Mouse (Mus musculus): ENCODE data around the gene Kcnq2. TPM values are rescaled to one million over a fixed set of nuclear protein-coding genes. Genes with fewer than 3 reads are reported as not detected.

Kcnq2 gene
- total RNA-seq, 2 experiments from 2014 or later, result 178 to 181 TPM

DNA sequence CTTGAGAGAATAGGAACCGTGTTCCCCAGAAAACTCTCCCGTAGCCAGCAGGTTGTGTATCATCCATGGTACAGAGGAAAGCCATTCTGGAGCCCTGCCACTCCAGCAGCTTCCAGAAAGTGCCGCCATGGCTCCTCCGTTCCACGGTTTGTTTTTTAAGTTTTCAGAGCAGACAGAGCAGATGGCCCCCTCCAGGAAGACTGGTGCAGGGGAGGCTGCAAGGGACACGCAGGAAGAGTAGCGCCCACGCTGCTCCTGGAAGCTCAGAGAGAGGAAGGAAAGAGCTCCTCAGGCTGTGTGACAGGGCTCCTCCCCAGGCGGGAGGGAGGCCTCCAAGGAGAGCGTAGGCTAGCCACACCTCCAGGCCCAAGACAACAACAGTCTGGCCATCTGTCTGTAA, 15.1 kb downstream of the Kcnq2 start:
- intact Hi-C loops (cut with DNase I), result no loop called here
- peak; percentile 76 to 79 for DNase-seq (ENCODE audit: extremely low spot score in 1 of 2, low spot score in 2 of 2)

DNA sequence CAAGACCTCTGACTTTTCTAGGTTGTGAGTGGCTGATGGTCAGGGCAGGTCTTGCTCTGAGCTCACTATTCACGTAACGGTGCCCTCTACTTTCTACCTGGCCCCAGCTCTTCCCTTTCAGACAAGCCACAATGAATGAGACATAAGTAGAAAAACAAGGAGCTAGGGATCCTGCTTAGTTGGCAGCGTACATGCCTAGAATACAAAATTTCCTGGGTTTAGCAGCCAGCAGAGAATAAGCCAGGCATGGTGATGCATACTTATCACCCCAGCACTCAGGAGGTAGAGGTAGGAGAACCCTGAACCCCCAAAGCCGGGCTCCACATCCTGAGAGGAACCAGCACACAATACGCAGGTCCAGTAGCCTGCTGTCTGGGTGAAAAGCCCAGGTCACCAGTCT, 18.7 kb downstream of the Kcnq2 start:
- intact Hi-C loops (cut with DNase I), result no loop called here

DNA sequence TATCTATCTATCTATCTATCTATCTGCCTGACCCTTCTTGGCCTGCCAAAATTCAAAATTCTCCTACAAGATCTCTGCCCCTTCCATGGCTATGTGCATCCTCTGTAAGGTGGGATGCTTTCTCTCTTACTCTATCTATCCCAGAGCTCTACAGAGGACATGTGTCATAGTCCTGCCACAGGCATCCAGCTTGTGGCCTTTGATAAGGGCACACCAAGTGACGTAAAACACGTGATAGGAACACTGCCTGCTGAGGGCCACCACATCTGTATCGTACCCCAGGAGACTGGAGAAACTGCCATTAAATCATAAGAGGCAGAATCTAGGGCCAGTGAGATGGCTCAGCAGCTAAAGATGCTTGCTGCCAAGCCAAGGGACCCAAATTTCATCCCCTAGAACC, 19.7 kb downstream of the Kcnq2 start:
- intact Hi-C loops (cut with DNase I), result no loop called here
- DNase-seq (ENCODE audit: extremely low spot score in 1 of 2, low spot score in 2 of 2), result no peak

More for the DNA sequence above, 18.7 kb downstream of the Kcnq2 start:
- DNase-seq (ENCODE audit: extremely low spot score in 1 of 2, low spot score in 2 of 2), result no peak

DNA sequence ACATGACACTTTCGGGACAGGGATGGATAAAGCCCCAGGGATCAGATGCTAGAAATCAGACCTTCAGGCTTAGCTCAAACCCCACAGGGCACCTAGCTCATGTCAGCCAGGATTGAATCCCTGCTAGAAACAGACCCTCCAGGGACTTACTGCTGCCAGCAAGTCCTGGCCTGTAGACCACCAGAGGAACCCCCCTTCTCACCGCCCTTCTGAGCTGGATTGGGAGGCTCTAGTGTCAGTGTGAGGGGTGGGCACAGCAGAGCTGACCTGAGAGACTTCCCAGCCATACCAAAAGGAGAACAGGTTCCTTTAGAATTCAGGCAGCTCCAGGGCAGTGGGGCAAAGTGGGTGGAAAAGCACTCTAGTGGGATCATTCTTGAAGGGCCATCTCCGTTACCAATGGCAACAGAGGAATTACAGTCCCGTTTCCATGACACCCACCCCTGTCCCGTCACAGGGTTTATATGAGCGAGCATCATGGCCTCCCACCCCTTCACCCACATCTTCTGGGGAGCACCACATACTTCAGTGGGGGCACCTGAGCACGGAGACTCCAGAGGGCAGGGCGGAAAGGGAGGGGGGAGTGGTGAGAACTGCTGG, 21.2 kb downstream of the Kcnq2 start:
- intact Hi-C loops (cut with DNase I), result no loop called here
- no peak for DNase-seq (ENCODE audit: extremely low spot score in 1 of 2, low spot score in 2 of 2)

DNA sequence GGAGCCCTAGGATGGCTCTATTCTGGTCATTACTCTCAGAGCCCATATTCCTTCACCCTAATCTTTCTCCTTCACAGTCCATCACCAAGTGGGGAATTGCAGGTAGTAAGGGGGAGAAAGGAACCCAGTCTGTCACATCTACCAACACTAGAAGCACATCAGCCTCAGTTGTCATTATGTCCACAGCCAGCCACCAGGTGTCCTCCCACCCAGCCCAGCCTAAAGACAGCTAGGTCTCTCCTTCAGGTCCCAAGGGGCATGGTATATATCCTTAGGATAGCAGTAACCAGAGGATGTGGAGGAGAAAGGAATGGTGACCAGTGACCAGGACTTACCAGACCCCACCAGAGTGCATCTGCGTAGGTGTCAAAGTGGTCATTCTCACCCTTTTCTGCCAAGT, 23.4 kb downstream of the Kcnq2 start:
- DNase-seq (ENCODE audit: extremely low spot score in 1 of 2, low spot score in 2 of 2), result no peak
- intact Hi-C loops (cut with DNase I), result no loop called here

DNA sequence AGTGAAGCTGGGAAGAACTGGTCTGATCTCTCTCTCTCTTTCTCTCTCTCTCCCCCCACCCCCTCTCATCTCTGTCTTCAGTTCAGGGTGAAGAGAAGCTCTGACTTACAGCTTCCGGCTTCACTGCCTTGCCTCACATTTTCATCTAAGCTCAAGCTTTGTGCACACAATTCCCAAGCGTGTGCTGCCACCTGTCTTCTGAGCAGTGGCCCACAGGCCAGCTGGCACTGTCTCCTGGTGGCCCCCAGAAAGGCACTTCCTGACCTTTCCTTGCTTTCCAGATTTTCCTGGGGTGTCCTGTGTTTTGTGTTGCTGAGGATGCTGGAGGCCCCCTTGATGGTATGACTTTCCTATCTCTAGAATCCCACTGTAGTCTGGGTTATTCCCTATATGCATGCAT, 31.0 kb downstream of the Kcnq2 start:
- no peak for DNase-seq (ENCODE audit: extremely low spot score in 1 of 2, low spot score in 2 of 2)
- intact Hi-C loops (cut with DNase I), result no loop called here

DNA sequence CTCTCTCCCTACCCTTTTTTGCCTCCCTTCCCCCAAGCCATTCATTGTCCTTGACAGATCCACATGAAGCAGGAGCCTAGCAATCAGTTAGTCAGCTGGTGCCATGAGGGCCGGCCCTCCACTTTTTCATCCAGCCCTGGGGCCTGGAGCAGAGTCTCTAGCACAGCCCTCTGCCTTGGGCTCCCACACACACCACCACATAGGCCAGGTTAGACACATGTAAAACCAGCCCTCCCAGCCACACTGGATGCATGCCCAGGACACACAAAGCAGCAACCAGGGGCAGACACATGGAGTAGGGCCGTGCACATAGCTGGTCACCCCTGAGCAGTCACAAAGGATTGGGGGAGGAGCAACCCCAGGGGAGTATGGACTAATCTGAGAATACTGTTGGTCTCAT, 32.9 kb downstream of the Kcnq2 start:
- DNase-seq (ENCODE audit: extremely low spot score in 1 of 2, low spot score in 2 of 2), result no peak
- intact Hi-C loops (cut with DNase I), result no loop called here

DNA sequence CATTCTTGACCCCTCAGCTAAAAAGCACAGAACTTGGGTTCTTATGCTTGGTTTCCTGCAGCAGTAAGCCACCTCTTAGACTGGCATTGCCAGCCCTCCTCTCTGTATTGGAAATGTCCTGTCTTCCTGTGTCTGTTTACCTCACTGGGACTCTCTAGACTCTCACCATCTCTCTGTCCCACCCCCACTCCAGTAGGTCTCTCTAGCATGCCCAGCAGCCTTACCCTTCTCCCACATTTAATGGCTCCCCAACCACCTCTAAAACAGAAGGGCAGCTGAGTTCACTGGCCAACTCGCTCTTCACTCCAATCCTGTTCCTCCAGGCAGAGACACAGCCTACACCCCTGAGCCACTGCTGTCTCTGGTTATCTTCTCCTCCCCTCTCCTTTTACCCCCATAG, 33.5 kb downstream of the Kcnq2 start:
- no peak for DNase-seq (ENCODE audit: extremely low spot score in 1 of 2, low spot score in 2 of 2)
- intact Hi-C loops (cut with DNase I), result no loop called here

DNA sequence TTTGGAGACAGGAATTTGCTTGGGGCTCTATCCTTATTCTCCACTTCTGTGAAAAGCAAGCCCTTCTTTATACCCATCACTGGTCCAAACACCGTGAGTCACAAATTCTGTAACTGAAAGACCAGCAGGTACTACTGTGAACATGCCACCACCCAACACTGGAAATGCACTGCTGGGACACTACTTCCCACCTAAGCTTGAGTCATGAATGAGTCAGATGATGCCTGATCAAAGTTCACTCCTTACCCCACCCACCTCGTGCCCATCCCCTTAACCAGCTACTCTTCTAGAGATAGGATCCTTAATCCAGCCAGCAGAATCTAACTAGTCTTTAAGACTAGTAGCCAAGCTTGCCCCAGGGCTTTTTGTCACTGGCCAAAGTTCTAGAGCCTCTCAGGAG, 35.0 kb downstream of the Kcnq2 start:
- intact Hi-C loops (cut with DNase I), result no loop called here

DNA sequence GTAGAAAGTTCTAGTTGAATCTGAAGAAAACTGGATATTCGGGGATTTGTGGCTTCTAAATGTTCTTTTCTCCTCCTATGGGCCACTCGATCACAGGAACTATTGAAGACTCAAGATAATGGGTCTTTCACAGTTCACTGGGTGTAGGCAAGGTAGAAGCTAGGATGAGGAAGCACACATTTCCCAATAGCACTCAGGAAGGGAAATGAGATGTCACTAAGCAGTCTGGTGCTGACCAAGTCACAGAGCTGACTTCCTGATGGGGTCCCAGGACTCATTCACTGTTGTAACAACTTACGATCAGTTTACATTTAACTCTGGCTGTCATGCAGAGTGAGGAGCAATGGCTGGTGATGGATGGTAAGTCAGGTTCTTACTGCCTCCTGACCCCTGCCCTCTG, 45.0 kb downstream of the Kcnq2 start:
- no peak for DNase-seq (ENCODE audit: extremely low spot score in 1 of 2, low spot score in 2 of 2)
- intact Hi-C loops (cut with DNase I), result no loop called here

More for the DNA sequence above, 35.0 kb downstream of the Kcnq2 start:
- no peak for DNase-seq (ENCODE audit: extremely low spot score in 1 of 2, low spot score in 2 of 2)

DNA sequence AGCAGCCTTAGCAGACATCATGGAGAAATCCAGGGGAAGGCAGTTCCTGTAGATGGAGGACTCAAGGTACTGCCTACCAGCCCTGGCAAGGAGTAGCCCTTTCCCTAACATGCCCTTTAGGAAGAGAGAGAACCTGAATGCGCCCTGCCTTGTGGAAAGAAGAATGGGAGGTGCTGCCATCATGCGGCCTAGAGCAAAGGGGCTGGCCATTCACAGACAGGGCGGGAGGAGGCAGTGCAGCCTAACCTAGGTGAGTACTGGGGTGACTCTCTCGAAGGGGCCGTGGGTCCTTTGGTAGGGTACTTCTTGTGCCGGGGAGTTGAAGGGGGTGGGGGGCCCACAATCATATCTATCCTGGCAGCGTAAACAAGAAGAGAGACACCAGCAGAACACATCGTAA, 50.1 kb downstream of the Kcnq2 start:
- DNase-seq (ENCODE audit: extremely low spot score in 1 of 2, low spot score in 2 of 2), result no peak
- intact Hi-C loops (cut with DNase I), result no loop called here

DNA sequence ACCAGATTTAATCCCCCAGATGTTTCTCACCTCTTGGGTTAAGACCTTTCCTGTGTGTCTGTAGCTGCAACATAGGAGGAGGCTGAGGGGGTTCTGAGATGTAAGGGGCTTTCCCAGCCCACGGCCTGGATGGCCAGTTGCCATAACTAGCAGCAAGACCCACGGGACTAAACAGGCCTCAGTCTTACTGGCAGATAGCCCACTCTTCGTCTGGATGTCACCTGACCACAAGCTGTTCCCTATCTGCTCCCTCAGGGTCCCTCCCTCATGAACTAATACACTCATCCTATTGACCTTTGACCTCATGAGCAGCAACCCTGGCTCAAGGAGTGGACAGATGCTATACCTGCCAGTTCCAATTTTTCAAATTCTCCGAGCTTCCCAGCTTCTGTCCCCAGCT, 51.2 kb downstream of the Kcnq2 start:
- DNase-seq (ENCODE audit: extremely low spot score in 1 of 2, low spot score in 2 of 2), result no peak
- intact Hi-C loops (cut with DNase I), result no loop called here

DNA sequence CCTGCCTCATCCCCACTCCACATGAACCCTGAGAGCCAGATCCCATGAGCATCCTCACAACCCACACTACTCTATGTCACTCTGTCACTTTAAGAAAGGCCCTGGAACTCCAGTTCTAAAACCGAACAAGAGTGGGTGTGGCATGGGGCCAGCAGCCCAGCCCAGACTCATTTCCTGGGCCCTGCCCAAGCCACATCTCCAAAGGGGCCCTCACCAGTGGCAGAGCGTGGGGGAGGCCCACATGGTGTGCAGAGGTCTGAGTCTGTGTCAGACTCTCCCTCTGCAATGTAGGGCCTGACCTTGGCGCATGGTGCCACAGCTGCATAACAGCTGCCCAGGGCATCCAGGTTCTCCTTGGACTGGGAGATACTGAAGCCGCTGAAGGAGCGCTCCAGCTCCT, 54.2 kb downstream of the Kcnq2 start:
- intact Hi-C loops (cut with DNase I), result no loop called here
- peak in 1 of 2 experiments; percentile 67 for DNase-seq (ENCODE audit: extremely low spot score in 1 of 2, low spot score in 2 of 2)

DNA sequence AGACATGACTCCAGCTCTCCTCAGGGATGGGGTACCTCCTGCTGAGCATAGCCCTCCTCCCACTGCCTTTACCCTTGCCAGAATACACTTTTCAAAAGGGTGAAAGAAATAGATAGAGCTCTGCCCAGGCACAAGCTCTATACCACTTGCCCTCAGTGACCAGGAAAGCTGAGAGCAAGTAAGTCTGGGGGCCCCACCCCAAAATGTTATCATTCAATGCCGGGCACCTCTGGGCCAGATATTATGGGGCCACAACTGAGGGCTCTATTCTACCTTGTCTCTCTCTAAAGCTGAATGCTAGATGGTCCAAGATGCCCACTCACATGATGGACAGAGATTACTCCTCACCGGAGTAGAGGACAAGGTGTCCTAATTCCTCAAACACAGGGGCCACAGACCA, 55.6 kb downstream of the Kcnq2 start:
- DNase-seq (ENCODE audit: extremely low spot score in 1 of 2, low spot score in 2 of 2), result no peak
- intact Hi-C loops (cut with DNase I), result no loop called here

DNA sequence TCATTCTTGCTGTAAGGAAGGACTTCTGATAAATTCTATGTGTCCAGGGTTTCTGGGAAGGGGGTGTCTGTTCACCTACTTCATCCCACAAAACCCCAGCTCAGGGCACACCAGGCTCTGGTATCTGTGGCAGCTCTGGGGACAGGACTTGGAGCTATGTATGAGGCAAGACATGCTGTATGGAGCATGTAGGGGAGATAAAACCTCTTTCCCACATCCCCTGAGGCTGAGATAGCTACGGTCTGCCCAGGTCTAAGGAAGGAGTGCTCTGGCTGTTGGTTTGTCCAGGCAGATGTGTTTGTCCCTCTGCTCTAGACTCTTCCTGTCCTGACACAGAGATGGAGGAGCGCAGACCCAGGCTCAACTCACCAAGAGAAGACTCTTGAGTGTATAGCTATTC, 56.2 kb downstream of the Kcnq2 start:
- intact Hi-C loops (cut with DNase I), result no loop called here
- DNase-seq (ENCODE audit: extremely low spot score in 1 of 2, low spot score in 2 of 2), result no peak

DNA sequence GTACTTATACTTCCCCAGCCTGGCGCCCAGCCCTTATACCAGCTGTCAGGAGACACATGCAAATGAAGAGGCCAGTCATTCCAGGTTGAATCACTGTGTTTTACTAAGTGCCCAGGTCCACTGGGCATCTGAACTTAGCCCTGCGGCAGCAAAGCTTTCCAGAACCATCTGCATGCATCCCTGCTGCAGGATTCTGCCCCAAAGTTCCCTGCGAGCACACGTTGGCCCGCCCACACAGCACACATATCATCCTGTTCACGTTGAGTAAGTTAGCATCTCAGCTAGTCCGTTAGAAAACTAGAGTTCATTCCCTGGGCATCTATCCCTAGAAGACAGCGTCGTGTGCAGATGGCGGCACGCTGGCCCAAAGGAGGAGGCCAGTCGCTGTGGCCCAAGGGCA, 59.6 kb downstream of the Kcnq2 start:
- intact Hi-C loops (cut with DNase I), result no loop called here
- DNase-seq (ENCODE audit: extremely low spot score in 1 of 2, low spot score in 2 of 2), result no peak

DNA sequence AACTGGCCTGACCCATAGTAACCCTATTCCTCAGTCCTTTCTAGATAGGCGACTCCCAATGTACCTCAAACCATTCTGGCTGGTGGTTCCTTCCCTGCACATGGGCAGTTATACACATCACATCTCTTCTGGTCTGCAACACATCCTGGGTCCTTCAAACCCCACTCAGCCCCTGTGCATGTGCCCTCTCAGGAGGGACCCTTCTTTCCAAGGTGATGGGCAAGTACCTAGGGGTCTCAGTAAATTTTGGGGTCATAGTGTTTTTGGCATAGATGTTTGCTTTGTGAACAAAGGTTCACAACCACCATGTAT, 62.7 kb downstream of the Kcnq2 start:
- intact Hi-C loops (cut with DNase I), result no loop called here
- DNase-seq (ENCODE audit: extremely low spot score in 1 of 2, low spot score in 2 of 2), result no peak

DNA sequence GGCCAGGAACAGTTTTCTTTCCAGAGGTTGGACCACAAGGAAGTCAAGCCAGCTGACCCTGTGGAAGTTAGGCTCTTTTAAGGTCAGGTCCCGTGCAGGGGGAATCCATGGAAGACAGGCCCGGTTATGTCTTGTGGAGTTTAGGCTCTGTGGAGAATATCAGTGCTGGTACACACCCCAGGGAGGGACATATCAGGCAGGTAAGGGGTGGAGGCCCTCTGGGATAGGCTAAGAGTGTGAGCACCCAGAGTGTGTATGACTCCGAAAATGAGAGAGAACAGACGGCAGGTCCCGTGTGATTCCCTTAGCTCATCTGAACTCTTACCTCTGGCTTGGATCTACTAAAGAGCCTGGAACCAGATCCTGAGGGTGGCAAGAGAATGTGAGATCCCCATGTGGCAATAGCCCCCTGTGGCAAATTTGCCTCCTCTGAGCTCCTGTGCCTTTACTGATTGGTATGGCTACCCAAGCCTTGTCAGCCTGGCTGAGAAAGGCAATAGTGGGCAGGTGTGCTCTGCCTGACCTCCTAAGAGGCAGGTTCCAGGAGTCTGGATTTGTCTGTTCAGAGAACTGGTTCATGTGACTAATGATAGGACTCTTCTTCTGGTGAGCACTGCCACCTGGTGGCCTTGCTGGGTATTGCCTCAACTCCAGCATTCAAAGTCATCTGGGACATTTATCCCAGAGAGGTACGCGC, 63.2 kb downstream of the Kcnq2 start:
- intact Hi-C loops (cut with DNase I), result no loop called here
- DNase-seq (ENCODE audit: extremely low spot score in 1 of 2, low spot score in 2 of 2), result peak; percentile 74 to 82

DNA sequence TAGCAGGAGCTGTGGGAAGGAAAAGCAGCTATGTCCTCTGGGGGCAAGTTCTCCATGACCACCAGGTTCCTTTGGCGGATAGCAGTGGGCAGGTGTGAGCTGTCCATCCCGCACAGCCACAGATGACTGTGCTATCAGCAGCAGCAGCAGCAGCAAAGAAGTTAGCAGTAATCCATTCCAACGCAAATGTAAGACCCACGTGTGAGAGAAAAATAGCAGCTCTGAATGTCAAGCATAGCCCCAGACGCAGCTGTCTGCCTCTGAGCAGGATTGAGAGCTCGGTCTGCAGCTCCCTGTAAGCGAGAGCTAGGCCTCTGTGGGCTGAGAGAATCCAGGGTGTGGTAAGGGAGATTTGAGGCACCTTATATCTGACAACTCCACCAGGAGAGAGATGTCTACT, 65.0 kb downstream of the Kcnq2 start:
- intact Hi-C loops (cut with DNase I), result no loop called here
- peak in 1 of 2 experiments; percentile 66 for DNase-seq (ENCODE audit: extremely low spot score in 1 of 2, low spot score in 2 of 2)

DNA sequence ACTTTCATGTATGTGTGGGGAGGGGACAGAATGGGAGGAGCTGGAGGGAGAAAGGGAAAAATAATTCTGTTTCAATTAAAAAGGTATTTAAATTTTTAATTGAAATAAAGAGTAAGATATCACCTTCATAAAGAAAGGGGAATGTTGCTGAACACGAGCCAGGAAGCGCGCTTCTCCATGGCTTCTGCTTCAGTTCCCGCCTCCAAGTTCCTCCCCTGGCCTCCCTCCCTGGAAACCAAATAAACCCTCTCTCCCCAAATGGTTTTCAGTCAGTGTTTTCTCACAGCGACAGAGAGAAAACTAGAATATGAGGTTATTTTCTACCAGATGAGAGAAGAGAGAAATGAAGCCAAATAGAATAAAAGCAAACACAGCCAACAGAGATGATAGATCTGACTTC, 66.6 kb downstream of the Kcnq2 start:
- intact Hi-C loops (cut with DNase I), result loop anchor here (10.0 kb wide), 1 partner anchor 274 kb away; no protein-coding TSS in a partner anchor
- DNase-seq (ENCODE audit: extremely low spot score in 1 of 2, low spot score in 2 of 2), result no peak

DNA sequence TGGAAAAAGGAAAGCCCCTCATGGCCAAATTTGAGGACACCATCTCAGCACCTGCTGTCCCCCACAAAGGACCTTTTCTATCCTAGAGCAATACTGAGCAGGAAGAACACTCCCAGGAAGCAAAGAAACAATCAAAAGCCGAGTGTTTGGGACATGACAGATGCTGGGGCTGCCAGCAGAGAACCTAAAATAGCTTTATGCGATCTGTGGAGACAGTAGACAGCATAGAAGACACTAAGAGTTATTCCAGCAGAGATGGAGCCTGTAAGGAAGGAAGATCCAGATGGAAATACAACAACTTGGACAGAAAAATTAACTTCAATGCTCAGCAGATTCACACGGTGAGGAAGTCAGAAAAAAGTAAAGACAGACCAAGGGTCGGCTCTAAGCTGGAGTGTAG, 69.3 kb downstream of the Kcnq2 start:
- intact Hi-C loops (cut with DNase I), result loop anchor here (10.0 kb wide), 1 partner anchor 271 kb away; no protein-coding TSS in a partner anchor
- DNase-seq (ENCODE audit: extremely low spot score in 1 of 2, low spot score in 2 of 2), result no peak
